Mouse (Mus musculus) lung, postnatal 0 days (tissue): ENCODE results near the gene Etnk2.

ENCODE experiments used
- CTCF ChIP-seq: IDR thresholded peaks from 2 replicates; pipeline ENCODE4 v1.5.1; 2016; ENCODE audit warnings: antibody characterized with exemption, mild to moderate bottlenecking
- EP300 ChIP-seq: IDR thresholded peaks from 2 replicates; pipeline ENCODE4 v1.6.1; 2016; ENCODE audit warnings: antibody characterized with exemption, mild to moderate bottlenecking, control low read depth

DNA sequence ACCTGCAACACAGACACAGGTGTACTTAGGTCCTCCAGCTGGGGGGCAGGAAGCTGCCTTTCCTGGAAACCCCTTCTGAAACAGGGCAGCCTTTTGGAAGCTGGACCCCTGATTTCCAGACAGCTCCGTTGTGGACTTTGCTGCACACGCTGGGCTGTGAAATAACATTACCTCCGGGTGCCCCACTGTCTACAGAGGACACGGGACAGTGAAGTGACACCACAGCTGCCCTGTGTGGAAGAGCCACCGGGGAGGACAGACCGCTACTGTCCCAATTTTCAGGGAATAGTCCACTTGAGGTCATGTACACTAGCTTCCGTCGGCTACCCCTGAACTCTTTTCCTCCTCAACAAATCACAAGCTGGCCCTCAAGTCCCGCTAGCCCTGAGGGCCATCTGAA is 44.9 kb downstream of the Etnk2 start:
- no peak for TF ChIP-seq CTCF
- no peak for TF ChIP-seq EP300
